Mouse (Mus musculus) layer of hippocampus, postnatal 36 days (tissue): ENCODE results near the gene Asic1. TPM values are rescaled to one million over a fixed set of nuclear protein-coding genes. Genes with fewer than 3 reads are reported as not detected.

Source experiments
- DNase-seq, 2 experiments: peaks; one replicate each; pipeline ENCODE4 v3.0.0; 2022
- total RNA-seq, 2 experiments: library from RNA; stranded (reverse); gene quantifications; 2 replicates each; pipeline ENCODE4 v1.2.3; 2021

The Asic1 gene
- total RNA-seq, 2 experiments from 2014 or later = 34.4 to 36.3 TPM

DNA sequence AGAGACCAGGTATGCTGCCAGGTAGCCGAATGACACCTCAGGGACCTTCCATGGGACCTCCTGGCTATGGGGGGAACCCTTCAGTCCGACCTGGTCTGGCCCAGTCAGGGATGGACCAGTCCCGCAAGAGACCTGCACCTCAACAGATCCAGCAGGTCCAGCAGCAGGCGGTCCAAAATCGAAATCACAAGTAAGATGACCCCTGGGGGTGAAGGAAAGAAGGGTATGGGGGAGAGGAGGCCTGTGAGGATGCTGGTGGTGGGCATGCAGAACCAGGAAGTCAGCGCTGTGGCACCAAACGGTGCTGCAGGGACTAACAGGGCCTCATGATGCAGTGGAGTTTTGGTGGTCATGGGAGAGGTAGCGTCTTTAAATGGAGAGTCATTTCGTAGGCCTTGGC, 32.9 kb downstream of the Asic1 start:
- no peak for DNase-seq

DNA sequence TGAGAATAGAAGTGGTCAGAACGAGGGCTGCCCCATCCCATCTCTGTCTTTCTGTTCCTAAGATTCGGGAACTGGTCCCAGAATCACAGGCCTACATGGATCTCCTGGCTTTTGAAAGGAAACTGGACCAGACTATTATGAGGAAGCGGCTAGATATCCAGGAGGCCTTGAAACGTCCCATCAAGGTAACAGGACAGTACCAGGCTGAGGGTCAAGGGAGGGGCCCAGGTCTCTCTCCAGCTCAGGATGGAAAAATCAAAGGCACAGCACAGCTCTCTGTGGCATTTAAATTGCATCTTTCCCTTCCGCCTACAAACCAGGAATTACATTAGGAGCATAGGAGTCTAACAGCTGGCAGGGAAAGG, 33.5 kb downstream of the Asic1 start:
- DNase-seq = no peak

DNA sequence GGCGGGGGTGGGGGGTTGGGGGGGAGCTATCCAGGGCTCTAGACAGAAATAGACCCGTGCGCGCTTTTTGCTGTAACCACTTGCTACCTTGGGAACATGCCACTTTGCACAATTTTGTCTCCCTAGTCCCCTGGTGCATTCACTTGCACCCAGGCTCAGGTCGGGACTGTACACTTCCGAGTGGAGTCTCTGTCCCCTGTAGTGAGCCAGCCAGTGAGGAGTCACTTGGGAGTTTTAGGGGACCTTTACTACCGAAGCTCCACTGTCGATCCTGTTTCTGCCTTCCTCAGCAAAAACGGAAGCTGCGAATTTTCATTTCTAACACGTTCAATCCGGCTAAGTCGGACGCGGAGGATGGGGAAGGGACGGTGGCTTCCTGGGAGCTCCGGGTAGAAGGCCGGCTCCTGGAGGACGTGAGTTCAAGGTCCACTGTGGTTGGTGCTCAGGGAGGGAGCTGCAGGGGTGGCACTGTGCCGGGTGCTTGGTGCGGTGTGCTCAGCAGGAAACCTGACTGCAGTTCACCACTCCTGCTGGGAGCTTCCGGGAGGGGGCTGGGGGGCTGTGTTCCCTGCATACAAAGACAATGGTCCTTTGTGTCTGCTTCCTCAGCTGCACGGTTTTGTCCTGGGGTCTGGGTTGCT, 34.0 kb downstream of the Asic1 start:
- DNase-seq = peak in 1 of 2 experiments; percentile 59

DNA sequence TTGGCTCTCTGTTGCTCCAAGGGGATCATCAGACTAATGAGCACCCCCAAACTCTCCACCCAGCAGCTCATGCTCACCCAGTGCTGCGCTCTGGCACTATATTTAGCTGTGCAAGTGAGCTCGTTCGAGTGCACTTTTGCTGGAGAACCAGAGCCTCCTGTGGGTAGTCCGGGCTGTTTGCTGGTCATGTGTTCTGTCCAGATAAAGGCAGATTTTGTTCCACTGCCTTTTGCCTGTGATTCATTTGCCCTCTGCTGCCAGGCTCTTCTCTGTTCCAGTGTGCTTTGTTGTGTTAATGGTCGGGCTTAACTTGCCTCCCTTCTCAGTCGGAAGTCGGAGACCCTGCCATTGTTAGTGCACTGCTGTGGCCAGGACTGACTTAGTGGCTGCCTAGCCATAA, 34.7 kb downstream of the Asic1 start:
- no peak for DNase-seq

DNA sequence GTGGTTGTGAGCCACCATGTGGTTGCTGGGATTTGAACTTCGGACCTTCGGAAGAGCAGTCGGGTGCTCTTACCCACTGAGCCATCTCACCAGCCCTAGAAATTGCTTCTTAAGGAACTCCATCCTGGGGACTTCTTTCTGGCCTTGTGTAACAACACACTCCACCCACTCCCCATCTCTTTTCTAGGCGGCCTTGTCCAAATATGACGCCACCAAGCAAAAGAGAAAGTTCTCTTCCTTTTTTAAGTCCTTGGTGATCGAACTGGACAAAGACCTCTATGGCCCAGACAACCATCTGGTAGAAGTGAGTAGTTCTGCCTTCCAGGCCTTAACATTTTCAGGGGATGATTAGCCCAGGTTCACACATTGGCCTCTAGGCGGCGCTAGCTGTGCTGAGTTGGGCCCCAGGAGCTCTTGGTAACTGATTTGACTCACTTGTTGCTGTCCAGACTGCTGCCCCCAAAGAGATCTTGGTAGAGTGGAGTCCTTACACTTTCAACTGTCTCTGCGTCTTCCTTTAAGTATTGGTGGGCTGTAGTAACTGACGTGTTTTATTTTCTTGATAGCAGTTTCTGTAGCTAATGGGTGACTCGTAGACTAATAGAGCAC, 35.4 kb downstream of the Asic1 start, which contains the start of gene Gm17349:
Gene Gm17349 (minus strand): TSS at position 51 of the 609 bp plus-strand sequence.
- peak in 1 of 2 experiments; percentile 62 for DNase-seq

DNA sequence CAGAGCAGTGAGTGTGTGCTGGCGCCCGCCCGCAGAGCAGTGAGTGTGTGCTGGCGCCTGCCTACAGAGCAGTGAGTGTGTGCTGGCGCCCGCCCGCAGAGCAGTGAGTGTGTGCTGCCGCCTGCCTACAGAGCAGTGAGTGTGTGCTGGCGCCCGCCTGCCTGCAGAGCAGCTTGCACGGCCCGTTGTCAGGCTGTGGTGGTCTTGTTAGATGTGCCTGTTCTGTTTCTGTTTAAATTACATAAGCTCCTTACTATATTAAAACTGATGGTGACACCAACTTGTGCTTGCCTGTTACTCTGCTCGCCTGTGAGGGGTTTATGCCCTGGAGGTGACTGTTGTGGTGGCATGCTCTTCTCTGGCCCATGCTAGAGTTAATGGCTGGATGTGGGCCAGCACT, 38.0 kb downstream of the Asic1 start:
- no peak for DNase-seq

DNA sequence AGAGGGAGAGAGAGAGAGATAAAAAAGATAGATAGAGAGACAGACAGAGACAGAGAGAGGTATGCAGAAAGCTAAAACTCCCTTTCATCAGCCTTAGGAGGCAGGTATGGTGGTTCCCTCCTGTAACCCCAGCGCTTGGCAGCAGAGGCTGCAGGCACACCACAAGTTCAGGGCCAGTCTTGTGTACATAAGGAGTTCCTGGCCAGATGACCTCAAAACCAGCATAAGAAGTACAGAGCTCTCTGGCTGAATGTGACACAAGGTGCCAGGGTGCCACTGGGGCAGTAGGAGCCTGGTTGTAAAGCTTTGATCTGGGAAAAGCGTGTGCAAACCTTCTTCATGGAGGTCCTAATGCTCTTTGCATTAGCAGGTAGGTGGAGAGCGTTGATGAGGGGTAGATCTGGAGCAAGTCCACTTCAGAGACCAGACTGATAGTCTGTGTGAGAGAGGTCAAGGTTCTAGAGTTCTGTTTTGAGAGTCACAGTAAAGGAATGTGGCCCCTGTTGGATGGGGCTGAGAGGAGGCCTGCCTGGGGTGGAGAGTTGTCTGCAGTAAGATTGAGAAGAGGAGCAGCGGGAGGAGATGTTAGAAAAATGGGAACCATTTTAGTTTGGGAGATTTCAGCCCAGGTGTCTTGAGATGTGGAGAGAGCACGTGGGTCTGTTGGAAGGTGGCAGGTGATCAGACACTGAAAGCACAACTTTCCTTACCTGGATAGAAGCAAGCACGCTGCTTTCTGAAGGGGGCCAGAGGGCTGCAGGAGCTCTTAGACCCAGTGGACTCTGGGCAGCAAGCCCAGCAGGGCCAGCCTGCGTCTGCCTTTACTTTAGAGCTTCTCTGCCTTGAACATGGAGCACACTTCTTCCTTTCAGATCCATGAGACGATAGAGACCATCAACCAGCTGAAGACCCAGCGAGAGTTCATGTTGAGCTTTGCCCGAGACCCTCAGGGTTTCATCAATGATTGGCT, 40.3 kb downstream of the Asic1 start:
- no peak for DNase-seq

DNA sequence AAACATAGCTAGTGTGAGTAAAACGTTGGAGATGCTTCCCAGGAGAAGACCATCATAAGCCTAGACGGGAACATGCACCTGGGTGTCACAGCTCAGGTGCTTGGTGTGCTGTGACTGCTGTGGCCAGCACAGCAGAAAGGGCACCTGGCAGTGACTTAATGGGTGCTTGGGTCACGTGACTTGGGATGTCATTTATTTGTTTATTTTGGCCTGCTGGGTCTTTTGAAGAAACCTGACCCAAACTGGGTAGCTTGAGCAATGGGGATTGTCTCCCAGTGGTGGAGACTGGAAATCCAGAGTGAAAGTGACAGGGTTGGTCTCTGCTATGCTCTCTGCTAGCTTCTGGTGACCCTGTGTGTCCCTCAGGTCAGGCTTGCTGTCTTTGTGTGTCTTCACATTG, 41.3 kb downstream of the Asic1 start:
- DNase-seq = no peak

DNA sequence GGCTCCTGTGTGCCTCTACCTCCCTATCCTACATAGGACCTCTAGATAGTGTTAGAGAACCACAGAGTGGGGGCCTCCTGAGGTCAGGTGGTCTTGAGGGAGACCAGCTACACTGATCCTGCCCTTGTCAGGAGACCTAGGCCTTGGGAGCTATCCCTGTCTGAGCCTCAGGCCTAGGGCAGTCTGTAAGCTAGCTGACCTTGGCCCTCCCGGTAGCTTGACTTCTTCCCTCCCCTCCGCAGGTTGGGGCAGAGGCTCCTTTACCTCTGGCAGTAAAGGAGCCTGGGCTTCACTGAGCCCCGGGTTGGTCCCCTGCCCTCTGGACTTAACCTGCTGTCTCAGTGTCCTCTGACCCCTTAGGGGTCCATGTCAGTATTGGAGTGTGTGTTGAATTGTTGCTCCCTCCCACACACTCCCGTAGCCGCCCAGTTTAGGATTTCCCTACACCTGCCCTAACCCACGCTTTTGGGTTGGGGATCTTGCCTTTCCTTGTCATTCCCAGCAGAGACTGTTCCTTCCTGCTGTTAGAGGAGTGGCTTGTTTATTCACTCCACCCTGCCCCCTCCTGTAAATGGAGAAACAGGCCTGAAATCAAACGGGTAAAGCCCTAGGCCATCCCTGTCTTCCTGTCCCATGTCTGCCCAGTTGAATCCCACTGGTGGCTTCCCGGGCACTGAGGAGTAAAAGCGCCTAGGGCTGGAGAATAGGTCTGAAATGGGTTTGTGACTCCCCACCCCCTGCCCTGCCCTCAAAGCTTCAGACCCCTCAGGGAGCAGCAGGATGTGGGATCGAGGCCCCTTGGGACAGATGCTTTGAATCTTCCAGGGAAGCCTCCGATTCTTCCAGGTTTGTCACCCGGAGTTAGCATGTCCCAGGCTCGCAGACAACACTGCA, 42.7 kb downstream of the Asic1 start:
- no peak for DNase-seq

DNA sequence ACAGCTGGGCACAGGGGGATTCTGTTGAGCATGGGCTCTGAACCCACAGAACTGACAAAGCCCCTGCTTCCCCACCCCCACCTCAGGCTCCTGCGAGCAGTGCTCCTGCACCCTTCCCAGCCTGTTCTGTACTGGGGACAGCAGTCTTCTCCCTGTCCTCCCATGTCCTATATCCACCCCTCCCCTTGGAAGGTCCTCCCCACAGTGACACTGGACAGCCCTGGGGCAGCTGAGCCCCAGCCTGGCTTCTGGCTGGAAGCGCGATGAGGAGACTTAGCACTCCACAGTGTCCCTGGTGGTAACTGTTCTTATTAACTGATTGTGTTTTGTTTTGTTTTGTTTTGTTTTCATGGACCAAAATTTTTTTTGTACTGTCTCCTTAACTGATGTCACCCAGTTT, 43.4 kb downstream of the Asic1 start:
- DNase-seq = no peak

DNA sequence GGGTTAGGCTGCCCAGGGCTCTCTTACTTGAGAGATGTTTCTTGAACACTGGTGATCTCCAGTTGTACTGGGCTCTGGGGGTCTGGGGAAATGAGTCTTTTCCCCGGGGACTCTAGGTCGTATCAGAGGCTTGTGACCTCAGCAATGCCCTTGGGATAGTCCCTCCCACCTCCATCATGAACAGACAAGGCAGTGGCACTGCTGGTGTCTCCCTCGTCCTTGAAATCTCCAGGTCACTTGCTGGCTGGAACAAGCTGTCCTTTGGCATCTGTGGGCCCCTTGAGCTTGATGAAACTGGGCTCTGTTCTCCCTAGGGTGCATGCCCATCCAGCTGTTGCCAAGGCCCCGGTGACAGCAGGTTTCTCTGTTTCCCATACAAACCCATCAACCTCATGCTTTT, 44.0 kb downstream of the Asic1 start:
- no peak for DNase-seq

DNA sequence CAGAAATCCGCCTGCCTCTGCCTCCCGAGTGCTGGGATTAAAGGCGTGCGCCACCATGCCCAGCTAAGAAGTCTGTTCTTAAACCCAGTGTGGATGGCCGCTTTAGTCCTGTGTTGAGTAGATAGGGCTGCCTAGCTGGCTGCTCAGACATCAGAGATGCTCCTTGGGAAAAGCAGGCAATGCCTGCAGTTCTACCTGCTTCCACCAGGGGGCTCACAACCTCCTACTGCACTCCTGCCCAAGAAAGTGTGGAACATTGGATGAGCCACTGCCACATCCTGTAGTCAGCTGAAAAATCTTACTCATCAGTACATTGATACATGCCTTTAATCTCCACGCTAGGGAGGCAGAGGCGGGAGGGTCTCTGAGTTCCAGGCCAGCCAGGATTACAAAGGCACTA, 44.7 kb downstream of the Asic1 start:
- peak; percentile 80 for DNase-seq

DNA sequence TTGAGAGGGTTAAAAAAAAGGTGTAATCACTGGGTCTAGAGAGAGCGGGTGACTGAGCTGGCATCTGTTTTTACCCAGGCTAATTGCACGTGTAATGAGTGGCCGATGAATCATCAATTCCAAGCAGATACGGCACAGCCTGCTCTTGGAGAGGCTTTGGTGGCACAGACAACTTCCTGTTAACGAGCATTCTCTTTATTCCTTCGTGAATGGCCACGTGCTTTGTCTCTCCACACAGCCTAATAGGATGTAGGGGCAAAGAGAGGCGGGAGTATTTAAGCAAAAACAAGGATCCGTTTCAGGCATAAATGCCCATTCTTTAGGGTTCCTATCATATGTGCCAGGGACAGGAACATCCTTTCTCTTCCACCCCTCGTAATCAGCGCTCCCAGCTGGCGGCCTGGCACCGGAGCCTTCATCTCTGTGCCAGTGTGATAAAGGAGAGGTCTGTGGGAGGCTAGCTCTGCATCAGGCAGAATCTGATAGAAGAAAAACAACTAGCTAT, 45.2 kb downstream of the Asic1 start:
- peak; percentile 83 to 88 for DNase-seq

DNA sequence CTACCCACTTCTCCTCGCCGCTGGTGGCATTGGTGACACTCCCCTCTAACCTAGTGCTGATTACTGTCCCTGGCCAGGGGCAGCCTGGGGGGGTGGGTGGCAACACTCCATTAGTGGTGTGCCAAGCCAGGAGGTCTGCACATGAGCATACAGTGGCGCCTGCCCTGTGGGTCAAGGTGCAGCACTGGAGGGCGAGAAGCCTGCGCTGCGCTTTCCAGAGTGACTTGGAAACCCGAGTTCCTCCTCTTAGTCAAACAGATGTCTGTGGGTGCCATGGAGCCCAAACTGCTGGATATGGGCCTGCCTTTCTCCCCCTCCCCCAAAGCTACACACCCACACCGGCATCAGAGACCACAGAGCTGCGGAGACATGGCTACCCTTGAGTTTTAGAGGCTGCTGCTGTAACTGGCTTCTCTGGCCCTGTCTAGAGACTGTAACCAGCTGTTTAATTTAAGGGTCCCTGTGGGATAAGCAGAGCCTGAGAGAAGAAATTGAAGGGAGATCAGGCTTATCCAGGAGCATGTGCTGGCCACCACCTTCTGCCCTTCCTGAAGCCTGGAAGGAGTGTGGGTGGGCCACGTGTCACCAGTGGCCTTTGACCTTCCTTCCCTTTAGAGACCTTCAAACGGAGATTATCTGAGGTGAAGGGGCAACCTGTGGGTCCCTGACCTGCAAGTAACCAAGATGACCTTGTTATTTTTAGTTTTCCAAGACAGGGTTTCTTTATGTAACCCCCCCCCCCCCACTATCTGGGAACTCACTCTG, 46.0 kb downstream of the Asic1 start:
- no peak for DNase-seq

DNA sequence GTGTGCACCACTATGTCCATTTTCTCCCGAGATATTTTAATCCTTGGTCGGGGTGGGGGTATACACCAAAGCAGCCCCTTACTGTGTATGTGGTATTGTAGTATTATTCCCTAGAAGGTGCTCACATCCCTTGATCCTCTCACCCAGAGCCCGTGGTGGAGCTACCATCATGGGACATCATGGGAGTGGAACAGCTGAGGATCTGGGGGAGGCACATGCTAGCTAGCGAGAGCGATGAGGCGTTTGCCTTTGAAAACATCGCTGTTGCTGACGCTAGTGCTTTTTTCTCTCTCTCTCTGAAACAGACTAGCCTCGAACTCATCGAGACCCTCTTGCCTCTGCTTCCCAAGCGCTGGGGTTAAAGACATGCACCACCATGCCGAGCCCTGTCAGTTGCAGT, 46.6 kb downstream of the Asic1 start:
- DNase-seq = no peak

DNA sequence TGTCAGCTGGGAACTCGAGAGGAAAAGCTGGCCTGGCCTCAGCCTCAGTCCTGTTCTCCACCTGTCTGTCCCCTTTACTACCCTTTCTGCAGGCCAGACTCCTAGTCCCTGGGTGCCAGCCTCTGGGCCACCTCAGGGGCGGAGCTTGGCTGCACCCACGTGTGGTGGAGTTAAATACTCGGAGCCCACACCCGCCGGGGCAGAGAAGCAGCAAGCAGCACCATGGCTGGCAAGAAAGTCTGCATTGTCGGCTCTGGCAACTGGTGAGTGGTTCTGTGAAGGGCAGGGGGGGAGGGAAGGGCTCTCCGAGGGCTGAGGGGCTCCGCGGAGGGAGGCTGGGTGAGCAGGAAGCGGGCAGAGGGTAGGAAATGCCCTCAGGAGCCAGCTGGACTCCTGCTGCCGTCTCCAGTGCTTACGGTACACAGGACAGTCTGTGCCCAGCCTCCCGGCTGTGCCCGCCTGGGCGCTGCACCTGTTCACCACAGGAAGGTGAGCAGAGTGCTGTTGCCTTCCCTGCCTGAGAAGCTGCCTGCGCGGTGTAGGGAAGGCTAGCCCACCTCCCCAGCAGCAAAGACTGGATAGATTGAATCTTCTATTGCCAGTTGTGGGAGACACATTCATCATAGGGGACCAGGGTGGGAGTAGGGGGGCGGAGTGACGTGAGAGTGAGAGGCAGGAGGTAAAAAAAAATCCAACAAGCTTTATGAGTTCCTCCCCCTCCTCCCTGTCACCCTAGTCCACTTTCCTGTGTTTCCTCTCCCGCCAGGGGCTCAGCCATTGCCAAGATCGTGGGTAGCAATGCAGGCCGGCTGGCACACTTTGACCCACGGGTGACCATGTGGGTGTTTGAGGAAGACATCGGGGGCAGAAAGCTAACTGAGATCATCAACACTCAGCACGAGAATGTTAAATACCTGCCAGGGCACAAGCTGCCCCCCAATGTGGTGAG, 47.5 kb downstream of the Asic1 start, which contains the start of gene Gpd1:
Gene Gpd1 (plus strand): TSS at position 130 of the 949 bp plus-strand sequence.
- DNase-seq = peak; percentile 79 to 81

DNA sequence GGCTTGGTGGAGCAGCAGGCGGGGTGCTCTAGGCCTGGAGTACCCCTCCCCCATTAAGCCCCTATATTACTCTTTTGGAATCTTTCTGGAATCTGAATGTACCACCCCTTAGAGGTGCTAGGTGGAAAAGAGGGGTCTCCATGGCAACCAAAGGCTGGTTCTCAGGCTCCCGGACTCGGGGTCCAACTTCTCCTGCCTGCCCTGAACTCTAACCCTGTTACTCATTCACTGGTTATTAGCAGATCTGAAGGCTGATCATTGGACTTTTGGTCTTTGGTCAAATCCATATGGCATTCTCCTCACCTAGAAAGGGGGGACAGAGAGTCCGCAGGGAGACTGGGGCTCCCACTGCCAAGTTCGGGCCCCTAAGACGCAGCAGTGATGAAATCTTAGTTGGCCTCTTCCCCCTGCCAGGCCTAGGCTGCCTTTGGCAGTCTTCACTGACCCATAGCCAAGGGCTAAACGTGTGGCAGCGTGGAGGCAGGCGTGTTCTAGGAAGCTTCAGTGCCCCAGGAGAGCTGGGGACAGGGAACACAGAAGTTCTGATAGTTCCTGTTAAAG, 48.4 kb downstream of the Asic1 start:
- no peak for DNase-seq

DNA sequence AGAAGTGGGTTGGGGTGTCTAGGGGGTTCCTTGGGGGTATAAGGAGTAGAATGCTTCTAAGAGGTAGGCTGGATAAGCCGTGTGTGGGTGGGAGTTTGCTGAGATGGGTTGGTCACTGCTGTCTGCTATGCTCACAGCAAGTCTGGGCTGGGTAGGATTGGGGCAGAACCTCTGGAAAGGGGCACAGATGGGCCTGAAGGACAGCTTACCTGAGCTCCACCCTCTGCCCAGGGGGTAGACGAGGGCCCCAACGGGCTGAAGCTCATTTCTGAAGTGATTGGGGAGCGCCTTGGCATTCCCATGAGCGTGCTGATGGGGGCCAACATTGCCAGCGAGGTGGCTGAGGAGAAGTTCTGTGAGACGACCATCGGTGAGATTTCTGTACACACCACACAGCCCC, 49.7 kb downstream of the Asic1 start:
- DNase-seq = no peak

DNA sequence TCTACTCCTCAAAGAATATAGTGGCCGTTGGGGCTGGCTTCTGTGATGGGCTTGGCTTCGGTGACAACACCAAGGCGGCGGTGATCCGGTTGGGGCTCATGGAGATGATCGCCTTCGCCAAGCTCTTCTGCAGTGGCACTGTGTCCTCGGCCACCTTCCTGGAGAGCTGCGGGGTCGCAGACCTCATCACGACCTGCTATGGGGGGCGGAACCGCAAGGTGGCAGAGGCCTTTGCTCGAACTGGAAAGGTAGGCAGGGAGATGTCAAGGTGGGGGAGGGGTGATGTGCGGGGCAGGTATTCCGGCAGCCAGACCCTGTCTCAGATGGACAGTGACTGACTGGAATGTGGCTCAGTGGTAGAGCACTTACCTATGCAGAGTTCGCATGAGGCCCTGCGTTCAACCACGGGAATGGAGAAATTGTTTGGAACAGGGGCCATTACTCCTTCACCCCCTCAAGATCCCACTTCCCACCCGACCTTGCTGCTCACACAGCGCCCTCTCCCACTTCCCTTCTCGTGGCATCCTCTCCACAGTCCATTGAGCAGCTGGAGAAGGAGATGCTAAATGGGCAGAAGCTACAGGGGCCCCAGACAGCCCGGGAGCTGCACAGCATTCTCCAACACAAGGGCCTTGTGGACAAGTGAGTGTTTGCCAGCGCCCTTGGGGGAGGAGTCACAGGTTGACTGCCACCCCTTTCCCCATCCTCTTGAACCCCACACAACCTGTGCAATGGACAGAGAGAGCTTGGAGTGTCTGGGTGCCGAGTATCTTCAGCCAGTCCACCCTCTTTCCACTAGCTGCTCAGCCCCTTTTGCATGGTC, 52.0 kb downstream of the Asic1 start:
- no peak for DNase-seq
